11 mouse cellular contexts compared by ENCODE assay signal in genomic region chr3:16024988-16025387, GRCm38 (mm10). TPM values are rescaled to one million over a fixed set of nuclear protein-coding genes. Genes with fewer than 3 reads are reported as not detected.
DNase-seq lines count a peak whose midpoint lies in the region; ATAC-seq and TF ChIP-seq lines count a peak whose summit lies in the region.
"Not testable (repeated sequence)": the region's sequence is repeated elsewhere in the genome, so short reads cannot be mapped to it uniquely, and the experiment has no call there.
"Had no signal": no experiment of that assay in that cellular context is flagged by ENCODE, and none has a peak within 500 bp of the region (broad histone marks: within the 10 kb centered on the region; RNA-seq: fewer than 3 reads in every experiment).

No protein-coding gene starts in this region.

- not testable (repeated sequence) for H3K9me3 ChIP-seq in MEL (replicated peaks; ENCODE audit: insufficient read depth, low read length); hindbrain, embryonic 15.5 days; neural tube, embryonic 12.5 days

- not testable (repeated sequence) for TF ChIP-seq POLR2A in MEL (IDR thresholded peaks at IDR 0.05; ENCODE audit: control insufficient read depth in 1 of 2, insufficient read depth in 1 of 2, low read depth in 1 of 2, low read length in 2 of 2, poor library complexity in 1 of 2); liver, adult 2 months (IDR thresholded peaks at IDR 0.05; ENCODE audit: extremely low read depth, insufficient read depth, low read length)

- 2% methylated on average over 6 of the region's 6 CpGs for WGBS in hindbrain, embryonic 15.5 days
- 4% methylated on average over 6 of the region's 6 CpGs for WGBS in liver, adult 2 months
- WGBS in neural tube, embryonic 12.5 days: 7% methylated on average over 6 of the region's 6 CpGs

- H3K4me1 ChIP-seq in MEL (ENCODE audit: control insufficient read depth in 1 of 2, insufficient read depth in 2 of 2, low read length in 2 of 2); hindbrain, embryonic 15.5 days (replicated peaks); liver, adult 2 months (ENCODE audit: control insufficient read depth, insufficient read depth, low read length); neural tube, embryonic 12.5 days: not testable (repeated sequence)

- DNase-seq in MEL (ENCODE audit: low read depth, low spot score): peak; percentile 11
- DNase-seq in cerebellum, postnatal 10 days: peak; percentile 53 to 54
- peak; percentile 21 for DNase-seq in gastrocnemius, adult 2 months
- peak; percentile 68 for DNase-seq in layer of hippocampus, adult 11-12 months (ENCODE audit: low spot score)
- peak; percentile 20 for DNase-seq in liver, adult 2 months (ENCODE audit: extremely low read depth, low read depth, low spot score)
- peak; percentile 58 for DNase-seq in testis, postnatal 10 days (ENCODE audit: low spot score)

- peak; percentile 28 for TF ChIP-seq RAD21 in MEL (IDR thresholded peaks at IDR 0.05; ENCODE audit: low read depth, low read length)

- peak overlapping the region; percentile 34 for H3K4me2 ChIP-seq in hindbrain, embryonic 15.5 days
- not testable (repeated sequence) for H3K4me2 ChIP-seq in neural tube, embryonic 12.5 days (replicated peaks)

- not testable (repeated sequence) for H3K9ac ChIP-seq in MEL (ENCODE audit: control insufficient read depth, low read depth, low read length, poor library complexity, severe bottlenecking); hindbrain, embryonic 15.5 days; liver, adult 2 months (ENCODE audit: low read depth, low read length); neural tube, embryonic 12.5 days

- not testable (repeated sequence) for H3K4me3 ChIP-seq in MEL (ENCODE audit: control insufficient read depth in 1 of 2, insufficient read depth in 1 of 2, low read depth in 2 of 2, low read length in 2 of 2); gastrocnemius, adult 2 months; hindbrain, embryonic 15.5 days; liver, adult 2 months (ENCODE audit: insufficient read depth, low read depth, low read length); neural tube, embryonic 12.5 days

- H3K36me3 ChIP-seq in MEL (ENCODE audit: control insufficient read depth in 1 of 2, insufficient read depth in 2 of 2, low read length in 2 of 2); hindbrain, embryonic 15.5 days; liver, adult 2 months (ENCODE audit: control insufficient read depth, insufficient read depth, low read length); neural tube, embryonic 12.5 days: not testable (repeated sequence)

- ATAC-seq in hindbrain, embryonic 15.5 days (ENCODE audit: low FRiP score, low read depth): not testable (repeated sequence)
- peak; percentile 78 for ATAC-seq in neural tube, embryonic 12.5 days (ENCODE audit: low FRiP score, low read depth)

- H3K27ac ChIP-seq in MEL (ENCODE audit: control insufficient read depth, low read depth, low read length); gastrocnemius, adult 2 months; hindbrain, embryonic 15.5 days (replicated peaks); liver, adult 2 months (replicated peaks; ENCODE audit: insufficient read depth, low read depth, low read length); neural tube, embryonic 12.5 days: not testable (repeated sequence)

- not testable (repeated sequence) for H3K27me3 ChIP-seq in MEL (ENCODE audit: control insufficient read depth in 1 of 2, insufficient read depth in 2 of 2, low read length in 2 of 2); hindbrain, embryonic 15.5 days; liver, adult 2 months (ENCODE audit: control insufficient read depth, insufficient read depth, low read length); neural tube, embryonic 12.5 days (replicated peaks)

- peak in 2 of 3 experiments; percentile 30 to 36; a peak in 3 of 6 replicates for TF ChIP-seq CTCF in MEL (IDR thresholded peaks at IDR 0.05 in 2 of 3, conservative IDR thresholded peaks at IDR 0.05 in 1 of 3; ENCODE audit: control insufficient read depth in 1 of 3, insufficient read depth in 1 of 3, low read depth in 2 of 3, low read length in 3 of 3, poor library complexity in 1 of 3, severe bottlenecking in 1 of 3)
- TF ChIP-seq CTCF in gastrocnemius, adult 2 months (IDR thresholded peaks at IDR 0.05): peak; percentile 61
- not testable (repeated sequence) for TF ChIP-seq CTCF in liver, adult 2 months (IDR thresholded peaks at IDR 0.05; ENCODE audit: low read depth, low read length)

- not testable (repeated sequence) for H3K79me2 ChIP-seq in MEL (ENCODE audit: control insufficient read depth, insufficient read depth, low read length, poor library complexity); liver, adult 2 months (ENCODE audit: control insufficient read depth, insufficient read depth, low read length)

- TF ChIP-seq EP300 in MEL (IDR thresholded peaks at IDR 0.05; ENCODE audit: low read depth in 1 of 2, low read length in 2 of 2): not testable (repeated sequence)

- intact Hi-C loops in gastrocnemius, adult 2 months (cut with DNase I): not testable (repeated sequence)

TF ChIP-seq in MEL, 35 proteins besides CTCF, POLR2A, EP300 and RAD21:
- peak; percentile 30 for TF ChIP-seq SMC3 (IDR thresholded peaks at IDR 0.05; ENCODE audit: low read depth, low read length)

RNA-seq across cellular contexts. Expression of gene Gm5150, which starts 18.8 kb away (rescaled TPM):
- total RNA-seq in MEL (2012; rRNA removed): not detected in 2 replicates
- polyA plus RNA-seq in MEL (2012; ENCODE audit: insufficient read depth in 1 of 2, insufficient read length in 2 of 2, low read depth in 1 of 2, low replicate concordance in 2 of 2, missing spikeins in 1 of 2): not detected
- under 1 TPM in 1 of 2 experiments, not detected in 1; 0.20 TPM for total RNA-seq in gastrocnemius, adult 2 months (2021)
- polyA plus RNA-seq in hindbrain, embryonic 15.5 days (2015; fragmentation: Nextera tagmentation; extraction: Ambion mirVana): not detected in 2 replicates
- 1.6 and 2.6 TPM in 2 replicates for total RNA-seq in liver, adult 2 months (2014; rRNA removed)
- 0.07 and 0.34 TPM in 2 replicates for polyA plus RNA-seq in liver, adult 2 months (2012; rRNA removed)
- not detected in 2 replicates for polyA plus RNA-seq in neural tube, embryonic 12.5 days (2016; fragmentation: Nextera tagmentation; extraction: Ambion mirVana)
- total RNA-seq: ES-E14; gastrocnemius, postnatal 36 days had no signal
- polyA plus RNA-seq: lung, embryonic 16.5 days had no signal

Comparison
In these comparisons a context has a peak if more than half of its experiments do, and no peak if none do; other contexts are left out.
1. DNase-seq: peak in every context shown above with its lines; median percentile 68 in layer of hippocampus, adult 11-12 months; 58 in testis, postnatal 10 days; 54 in cerebellum, postnatal 10 days; 21 in gastrocnemius, adult 2 months; 20 in liver, adult 2 months; 11 in MEL.